Mouse (Mus musculus) gastrocnemius, adult 2 months (tissue): Measurements from ENCODE around the gene Psmb9. TPM values are rescaled to one million over a fixed set of nuclear protein-coding genes. Genes with fewer than 3 reads are reported as not detected.
"Not testable (repeated sequence)": the region's sequence is repeated elsewhere in the genome, so short reads cannot be mapped to it uniquely, and the experiment has no call there.

Experiments
- DNase-seq: peaks from one replicate; pipeline ENCODE4 v3.0.0; 2022
- H3K27ac ChIP-seq: fragments of 200-600 bp; 2 replicates; pipeline ENCODE4 v1.8.1; 2022; ENCODE audit warnings: mild to moderate bottlenecking
- H3K4me3 ChIP-seq: fragments of 200-600 bp; 2 replicates; pipeline ENCODE4 v1.8.1; 2022; ENCODE audit warnings: mild to moderate bottlenecking, moderate library complexity
- CTCF ChIP-seq: fragments of 200-600 bp; IDR thresholded peaks from 2 replicates; pipeline ENCODE4 v1.8.1; 2022; ENCODE audit warnings: antibody characterized with exemption, mild to moderate bottlenecking, moderate library complexity
- intact Hi-C: fragments of 180-260 bp; cut with DNase I; formaldehyde crosslinking; loops from one replicate; pipeline ENCODE4 v1.15.1; 2025
- long read RNA-seq, 2 experiments: library from polyadenylated mRNA; stranded (forward); transcript quantifications; one replicate each; pipeline ENCODE4 v2.0.0; 2021
- total RNA-seq, 2 experiments: library from RNA; stranded (reverse); gene quantifications; 2 replicates each; pipeline ENCODE4 v1.2.3; 2021

The Psmb9 gene
- 1 to 10 TPM; 1.4 to 1.7 TPM for total RNA-seq
- long read RNA-seq, experiment 1 = 0 reads
- long read RNA-seq, experiment 2, transcript Psmb9-204 (6 exons, 1,352 nt) = major isoform, 6 of 6 reads
- long read RNA-seq, experiment 2, partial matches to known transcripts = 0 of 6 reads
- long read RNA-seq, experiment 2, other reads (novel, unspliced or antisense) = 0 of 6 reads

GRCm38 (mm10) chr17:34187261-34187916, at the start of gene Psmb9, which contains the start of gene Tap1:
Psmb9 (minus strand) TSS chr17:34187764.
Tap1 (plus strand) TSS chr17:34187553.
- H3K4me3 ChIP-seq = peak within 1 kb of the TSS; percentile 88
- no peak for TF ChIP-seq CTCF
- intact Hi-C loops = no loop called here
- peak; percentile 98 for DNase-seq
- H3K27ac ChIP-seq = peak within 1 kb of the TSS; percentile 89

GRCm38 (mm10) chr17:34236691-34237090, 49.1 kb upstream of the Psmb9 start:
- no peak for TF ChIP-seq CTCF
- no peak for DNase-seq
- no peak overlapping the region for H3K27ac ChIP-seq
- intact Hi-C loops = loop anchor here (10.0 kb wide), 1 partner anchor 132 kb away; no protein-coding TSS in a partner anchor
- H3K4me3 ChIP-seq = no peak overlapping the region

GRCm38 (mm10) chr17:34234926-34235325, 47.4 kb upstream of the Psmb9 start:
- peak; percentile 83 for DNase-seq
- no peak overlapping the region for H3K4me3 ChIP-seq
- H3K27ac ChIP-seq = peak overlapping the region; percentile 46; the same call in 1 of the 2 replicates
- intact Hi-C loops = loop anchor here (1.0 to 10.0 kb wide), 2 partner anchors 65 to 130 kb away; no protein-coding TSS in a partner anchor
- TF ChIP-seq CTCF = peak; percentile 97

GRCm38 (mm10) chr17:34232021-34232420, 44.5 kb upstream of the Psmb9 start:
- intact Hi-C loops = loop anchor here (10.0 kb wide), 1 partner anchor 127 kb away; no protein-coding TSS in a partner anchor
- not testable (repeated sequence) for H3K27ac ChIP-seq, DNase-seq, H3K4me3 ChIP-seq

GRCm38 (mm10) chr17:34230971-34231370, 43.4 kb upstream of the Psmb9 start:
- intact Hi-C loops = loop anchor here (10.0 kb wide), 1 partner anchor 126 kb away; no protein-coding TSS in a partner anchor
- not testable (repeated sequence) for H3K4me3 ChIP-seq, DNase-seq, H3K27ac ChIP-seq

- DNase-seq, H3K27ac ChIP-seq, intact Hi-C loops, H3K4me3 ChIP-seq: not testable (repeated sequence)
Observed at GRCm38 (mm10) chr17:34225911-34226310, 38.3 kb upstream of the Psmb9 start.

GRCm38 (mm10) chr17:34225426-34225825, 37.9 kb upstream of the Psmb9 start:
- no peak for TF ChIP-seq CTCF
- H3K27ac ChIP-seq = no peak overlapping the region
- intact Hi-C loops = no loop called here
- DNase-seq = no peak
- no peak overlapping the region for H3K4me3 ChIP-seq

GRCm38 (mm10) chr17:34224816-34225215, 37.3 kb upstream of the Psmb9 start:
- DNase-seq = no peak
- no peak for TF ChIP-seq CTCF
- intact Hi-C loops = no loop called here
- no peak overlapping the region for H3K27ac ChIP-seq
- H3K4me3 ChIP-seq = no peak overlapping the region

- intact Hi-C loops, DNase-seq, H3K27ac ChIP-seq, H3K4me3 ChIP-seq: not testable (repeated sequence)
Observed at GRCm38 (mm10) chr17:34220401-34220800, 32.8 kb upstream of the Psmb9 start.

GRCm38 (mm10) chr17:34219801-34220200, 32.2 kb upstream of the Psmb9 start:
- not testable (repeated sequence) for DNase-seq, H3K27ac ChIP-seq, H3K4me3 ChIP-seq
- intact Hi-C loops = loop anchor here (5.0 kb wide), 1 partner anchor 48 kb away; no protein-coding TSS in a partner anchor

GRCm38 (mm10) chr17:34219096-34219495, 31.5 kb upstream of the Psmb9 start:
- peak; percentile 70 for TF ChIP-seq CTCF
- peak overlapping the region; percentile 62 for H3K4me3 ChIP-seq
- intact Hi-C loops = loop anchor here (5.0 kb wide), 1 partner anchor 47 kb away; no protein-coding TSS in a partner anchor
- peak overlapping the region; percentile 71 for H3K27ac ChIP-seq
- DNase-seq = peak; percentile 73

GRCm38 (mm10) chr17:34218675-34219074, 31.1 kb upstream of the Psmb9 start:
- peak overlapping the region; percentile 62 for H3K4me3 ChIP-seq
- no peak for TF ChIP-seq CTCF
- peak; percentile 87 for DNase-seq
- H3K27ac ChIP-seq = peak overlapping the region; percentile 71
- intact Hi-C loops = loop anchor here (5.0 kb wide), 1 partner anchor 46 kb away; no protein-coding TSS in a partner anchor

GRCm38 (mm10) chr17:34217986-34218385, 30.4 kb upstream of the Psmb9 start:
- H3K4me3 ChIP-seq = peak overlapping the region; percentile 62
- DNase-seq = no peak
- intact Hi-C loops = loop anchor here (5.0 kb wide), 1 partner anchor 46 kb away; no protein-coding TSS in a partner anchor
- peak overlapping the region; percentile 71 for H3K27ac ChIP-seq
- no peak for TF ChIP-seq CTCF
